15 mouse cellular contexts compared by ENCODE assay signal in the genomic region with DNA sequence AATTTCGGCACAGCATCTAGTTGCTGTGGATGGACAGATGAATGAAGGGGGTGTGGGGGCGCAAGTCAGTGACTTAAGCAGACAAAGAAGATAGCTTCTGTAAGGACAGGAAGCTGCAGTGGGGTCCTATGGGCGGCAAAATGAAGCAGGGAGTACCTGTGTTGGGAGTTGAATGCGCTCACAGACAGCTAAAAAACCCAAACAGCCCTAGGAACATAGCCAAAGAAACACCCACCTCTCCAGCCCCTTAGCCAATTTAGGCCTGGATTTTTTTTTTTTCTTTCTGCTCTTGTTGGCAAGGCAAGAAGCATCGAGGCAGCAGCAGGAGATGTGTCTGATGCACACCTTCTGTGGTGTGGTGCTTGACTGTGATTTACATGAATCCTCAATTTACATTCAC. TPM values are rescaled to one million over a fixed set of nuclear protein-coding genes. Genes with fewer than 3 reads are reported as not detected.
DNase-seq lines count a peak whose midpoint lies in the region; ATAC-seq and TF ChIP-seq lines count a peak whose summit lies in the region.
"Had no signal": no experiment of that assay in that cellular context is flagged by ENCODE, and none has a peak within 500 bp of the region (broad histone marks: within the 10 kb centered on the region; RNA-seq: fewer than 3 reads in every experiment).

No protein-coding gene starts in this region.

- H3K27me3 ChIP-seq in heart, embryonic 13.5 days (replicated peaks): peaks cover 62% of the 10 kb centered on the region
- H3K27me3 ChIP-seq in heart, embryonic 11.5 days (ENCODE audit: control insufficient read depth, insufficient read depth, low read length): peaks cover 45% of the 10 kb centered on the region
- no peaks in the 10 kb centered on the region for H3K27me3 ChIP-seq in forebrain, postnatal 0 days (ENCODE audit: insufficient read depth, low read length)
- no peaks in the 10 kb centered on the region for H3K27me3 ChIP-seq in midbrain, embryonic 14.5 days (ENCODE audit: control insufficient read depth, insufficient read depth, low read length)
- H3K27me3 ChIP-seq: embryonic facial prominence, embryonic 15.5 days; Patski had no signal

- no peak for TF ChIP-seq CTCF in brain, embryonic 14.5 days (IDR thresholded peaks at IDR 0.05; ENCODE audit: borderline replicate concordance, extremely low read depth, insufficient read depth, insufficient read length)
- no peak for TF ChIP-seq CTCF in forebrain, postnatal 0 days (IDR thresholded peaks at IDR 0.05; ENCODE audit: low read depth)

- TF ChIP-seq POLR2A in brain, embryonic 14.5 days (IDR thresholded peaks at IDR 0.05; ENCODE audit: borderline replicate concordance, extremely low read depth, insufficient read depth, insufficient read length, poor library complexity, severe bottlenecking): no peak

- peak; percentile 60 for DNase-seq in brain, embryonic 14.5 days (ENCODE audit: low read depth)
- peak; percentile 63 for DNase-seq in forebrain, postnatal 0 days
- peak; percentile 49 for DNase-seq in midbrain, embryonic 14.5 days
- no peak for DNase-seq in natural killer cell, adult 2 months (ENCODE audit: low spot score in 2 of 2)
- DNase-seq in adrenal gland, postnatal 36 days: no peak
- DNase-seq in lung, postnatal 36 days: no peak
- DNase-seq: adrenal gland, postnatal 14 days; cerebellum, adult 2 months; kidney, adult 8-10 months; lung, postnatal 4 days had no signal

- H3K4me3 ChIP-seq in heart, embryonic 13.5 days: peak overlapping the region; percentile 78
- no peak overlapping the region for H3K4me3 ChIP-seq in heart, embryonic 11.5 days (ENCODE audit: low read depth, low read length)
- peak overlapping the region; percentile 88 for H3K4me3 ChIP-seq in forebrain, postnatal 0 days (ENCODE audit: low read depth, low read length)
- peak overlapping the region; percentile 90 for H3K4me3 ChIP-seq in midbrain, embryonic 14.5 days (replicated peaks; ENCODE audit: low read depth, low read length)

- peaks cover 47% of the 10 kb centered on the region for H3K4me1 ChIP-seq in heart, embryonic 13.5 days
- H3K4me1 ChIP-seq in heart, embryonic 11.5 days (ENCODE audit: control insufficient read depth, insufficient read depth, low read length): peaks cover 16% of the 10 kb centered on the region
- peaks cover 20% of the 10 kb centered on the region for H3K4me1 ChIP-seq in forebrain, postnatal 0 days (ENCODE audit: insufficient read depth)
- peaks cover 31% of the 10 kb centered on the region; the same call in 1 of the 2 replicates for H3K4me1 ChIP-seq in midbrain, embryonic 14.5 days (ENCODE audit: control insufficient read depth, insufficient read depth, low read length)

- no peak overlapping the region for H3K27ac ChIP-seq in heart, embryonic 13.5 days (replicated peaks)
- no peak overlapping the region for H3K27ac ChIP-seq in heart, embryonic 11.5 days (ENCODE audit: low read depth, low read length)
- H3K27ac ChIP-seq in forebrain, postnatal 0 days (ENCODE audit: low read depth, low read length): peak overlapping the region; percentile 96
- H3K27ac ChIP-seq in midbrain, embryonic 14.5 days (replicated peaks; ENCODE audit: low read depth, low read length): peak overlapping the region; percentile 97
- H3K27ac ChIP-seq: embryonic facial prominence, embryonic 15.5 days had no signal

- 50% methylated on average over 5 of the region's 5 CpGs for WGBS in heart, embryonic 13.5 days
- 44% methylated on average over 5 of the region's 5 CpGs for WGBS in heart, embryonic 11.5 days (ENCODE audit: insufficient replicate concordance)
- WGBS in forebrain, postnatal 0 days: 10% methylated on average over 5 of the region's 5 CpGs
- 15% methylated on average over 5 of the region's 5 CpGs for WGBS in midbrain, embryonic 14.5 days

- peak overlapping the region; percentile 98; the same call in 1 of the 2 replicates for H3K4me2 ChIP-seq in heart, embryonic 13.5 days
- H3K4me2 ChIP-seq in heart, embryonic 11.5 days: no peak overlapping the region
- H3K4me2 ChIP-seq in forebrain, postnatal 0 days (ENCODE audit: low read depth): peak overlapping the region; percentile 88
- H3K4me2 ChIP-seq in midbrain, embryonic 14.5 days (ENCODE audit: low read length): peak overlapping the region; percentile 75

- H3K36me3 ChIP-seq in heart, embryonic 13.5 days: peaks cover 22% of the 10 kb centered on the region
- peaks cover 12% of the 10 kb centered on the region for H3K36me3 ChIP-seq in heart, embryonic 11.5 days (ENCODE audit: control insufficient read depth, insufficient read depth, low read length)
- H3K36me3 ChIP-seq in forebrain, postnatal 0 days (ENCODE audit: insufficient read depth): peaks cover 33% of the 10 kb centered on the region
- H3K36me3 ChIP-seq in midbrain, embryonic 14.5 days (ENCODE audit: control insufficient read depth, insufficient read depth, low read length): peaks cover 34% of the 10 kb centered on the region

- no peaks in the 10 kb centered on the region for H3K9me3 ChIP-seq in heart, embryonic 13.5 days
- no peaks in the 10 kb centered on the region for H3K9me3 ChIP-seq in heart, embryonic 11.5 days (replicated peaks; ENCODE audit: control insufficient read depth, low read length)
- no peaks in the 10 kb centered on the region for H3K9me3 ChIP-seq in forebrain, postnatal 0 days (ENCODE audit: low read length)
- no peaks in the 10 kb centered on the region for H3K9me3 ChIP-seq in midbrain, embryonic 14.5 days (ENCODE audit: control insufficient read depth, low read length)
- H3K9me3 ChIP-seq: embryonic facial prominence, embryonic 15.5 days had no signal

- H3K9ac ChIP-seq in heart, embryonic 13.5 days: no peak overlapping the region
- no peak overlapping the region for H3K9ac ChIP-seq in heart, embryonic 11.5 days (ENCODE audit: low read depth, low read length)
- peak overlapping the region; percentile 96 for H3K9ac ChIP-seq in forebrain, postnatal 0 days
- peak overlapping the region; percentile 98; the same call in 1 of the 2 replicates for H3K9ac ChIP-seq in midbrain, embryonic 14.5 days (replicated peaks; ENCODE audit: low read length)
- H3K9ac ChIP-seq: embryonic facial prominence, embryonic 15.5 days had no signal

- ATAC-seq in heart, embryonic 13.5 days (ENCODE audit: extremely low read depth, insufficient number of reproducible peaks, low FRiP score, low TSS enrichment): no peak
- ATAC-seq in heart, embryonic 11.5 days (replicated peaks; ENCODE audit: insufficient number of reproducible peaks, low FRiP score, low TSS enrichment): no peak
- ATAC-seq in forebrain, postnatal 0 days: no peak
- ATAC-seq in midbrain, embryonic 14.5 days (ENCODE audit: low FRiP score, low TSS enrichment): no peak
- ATAC-seq: Patski had no signal

RNA-seq across cellular contexts. Expression of a gene that starts 1.1 kb away (rescaled TPM):
- polyA plus RNA-seq in heart, embryonic 13.5 days (2015; fragmentation: Nextera tagmentation; extraction: Ambion mirVana): 0.12 and 0.18 TPM in 2 replicates
- polyA plus RNA-seq in heart, embryonic 11.5 days (2014; fragmentation: Nextera tagmentation; extraction: Ambion mirVana): 0.21 and 0.39 TPM in 2 replicates
- polyA plus RNA-seq in brain, embryonic 14.5 days (2012; rRNA removed): 35.9 and 51.7 TPM in 2 replicates
- 70.7 and 75.8 TPM in 2 replicates for total RNA-seq in forebrain, postnatal 0 days (2014; rRNA removed)
- polyA plus RNA-seq in forebrain, postnatal 0 days (2015; fragmentation: Nextera tagmentation; extraction: Ambion mirVana): 7.9 and 8.1 TPM in 2 replicates
- 11.8 and 17.4 TPM in 2 replicates for polyA plus RNA-seq in midbrain, embryonic 14.5 days (2014; fragmentation: Nextera tagmentation; extraction: Ambion mirVana)
- 1 to 10 TPM; 9.3 to 9.7 TPM for total RNA-seq in adrenal gland, postnatal 36 days (2021)

RNA-seq across cellular contexts. Expression of a gene that starts 2.2 kb away (rescaled TPM):
- polyA plus RNA-seq in heart, embryonic 13.5 days (2015; fragmentation: Nextera tagmentation; extraction: Ambion mirVana): 1,002 and 1,117 TPM in 2 replicates
- polyA plus RNA-seq in heart, embryonic 11.5 days (2014; fragmentation: Nextera tagmentation; extraction: Ambion mirVana): 1,419 and 1,452 TPM in 2 replicates
- 871 and 1,231 TPM in 2 replicates for polyA plus RNA-seq in brain, embryonic 14.5 days (2012; rRNA removed)
- total RNA-seq in forebrain, postnatal 0 days (2014; rRNA removed): 432 and 445 TPM in 2 replicates
- 656 and 790 TPM in 2 replicates for polyA plus RNA-seq in forebrain, postnatal 0 days (2015; fragmentation: Nextera tagmentation; extraction: Ambion mirVana)
- polyA plus RNA-seq in midbrain, embryonic 14.5 days (2014; fragmentation: Nextera tagmentation; extraction: Ambion mirVana): 1,072 and 1,231 TPM in 2 replicates
- 100 to 1,000 TPM; 213 to 225 TPM for total RNA-seq in adrenal gland, postnatal 36 days (2021)

RNA-seq across cellular contexts. Expression of a gene that starts 9.0 kb away (rescaled TPM):
- 110 and 114 TPM in 2 replicates for polyA plus RNA-seq in heart, embryonic 13.5 days (2015; fragmentation: Nextera tagmentation; extraction: Ambion mirVana)
- 106 and 115 TPM in 2 replicates for polyA plus RNA-seq in heart, embryonic 11.5 days (2014; fragmentation: Nextera tagmentation; extraction: Ambion mirVana)
- 96.5 and 115 TPM in 2 replicates for polyA plus RNA-seq in brain, embryonic 14.5 days (2012; rRNA removed)
- 105 and 201 TPM in 2 replicates for total RNA-seq in forebrain, postnatal 0 days (2014; rRNA removed)
- 83.9 and 98.1 TPM in 2 replicates for polyA plus RNA-seq in forebrain, postnatal 0 days (2015; fragmentation: Nextera tagmentation; extraction: Ambion mirVana)
- polyA plus RNA-seq in midbrain, embryonic 14.5 days (2014; fragmentation: Nextera tagmentation; extraction: Ambion mirVana): 67.7 and 71.7 TPM in 2 replicates
- total RNA-seq in adrenal gland, postnatal 36 days (2021): 100 to 1,000 TPM; 106 to 118 TPM

RNA-seq across cellular contexts. Expression of a gene that starts 13.0 kb away (rescaled TPM):
- 0.10 and 0.21 TPM in 2 replicates for polyA plus RNA-seq in heart, embryonic 13.5 days (2015; fragmentation: Nextera tagmentation; extraction: Ambion mirVana)
- 0.11 and 0.13 TPM in 2 replicates for polyA plus RNA-seq in heart, embryonic 11.5 days (2014; fragmentation: Nextera tagmentation; extraction: Ambion mirVana)
- 0.63 and 0.97 TPM in 2 replicates for polyA plus RNA-seq in brain, embryonic 14.5 days (2012; rRNA removed)
- 0.08 and 0.33 TPM in 2 replicates for total RNA-seq in forebrain, postnatal 0 days (2014; rRNA removed)
- polyA plus RNA-seq in forebrain, postnatal 0 days (2015; fragmentation: Nextera tagmentation; extraction: Ambion mirVana): 0.11 TPM in 2 replicates
- polyA plus RNA-seq in midbrain, embryonic 14.5 days (2014; fragmentation: Nextera tagmentation; extraction: Ambion mirVana): not detected in 2 replicates
- under 1 TPM; 0.26 to 0.76 TPM for total RNA-seq in adrenal gland, postnatal 36 days (2021)
- polyA plus RNA-seq: liver, embryonic 11.5 days had no signal

RNA-seq across cellular contexts. Expression of a gene that starts 14.0 kb away (rescaled TPM):
- polyA plus RNA-seq in heart, embryonic 13.5 days (2015; fragmentation: Nextera tagmentation; extraction: Ambion mirVana): not detected in 2 replicates
- polyA plus RNA-seq in heart, embryonic 11.5 days (2014; fragmentation: Nextera tagmentation; extraction: Ambion mirVana): 0.42 and 0.63 TPM in 2 replicates
- 113 and 151 TPM in 2 replicates for polyA plus RNA-seq in brain, embryonic 14.5 days (2012; rRNA removed)
- total RNA-seq in forebrain, postnatal 0 days (2014; rRNA removed): 220 and 258 TPM in 2 replicates
- 3.5 and 4.6 TPM in 2 replicates for polyA plus RNA-seq in forebrain, postnatal 0 days (2015; fragmentation: Nextera tagmentation; extraction: Ambion mirVana)
- 8.1 and 13.1 TPM in 2 replicates for polyA plus RNA-seq in midbrain, embryonic 14.5 days (2014; fragmentation: Nextera tagmentation; extraction: Ambion mirVana)
- total RNA-seq in adrenal gland, postnatal 36 days (2021): 1 to 10 TPM; 2.2 to 3.4 TPM

Comparison
In these comparisons a context has a peak if more than half of its experiments do, and no peak if none do; other contexts are left out.
1. H3K27ac ChIP-seq: peak in forebrain, postnatal 0 days (single experiment) and midbrain, embryonic 14.5 days (single experiment); none in heart, embryonic 13.5 days (single experiment) and heart, embryonic 11.5 days (single experiment).
2. H3K9ac ChIP-seq: peak in forebrain, postnatal 0 days (single experiment) and midbrain, embryonic 14.5 days (single experiment); none in heart, embryonic 13.5 days (single experiment) and heart, embryonic 11.5 days (single experiment).
3. DNase-seq: peak in brain, embryonic 14.5 days (single experiment), forebrain, postnatal 0 days (single experiment) and midbrain, embryonic 14.5 days (single experiment); none in natural killer cell, adult 2 months (0 of 2), adrenal gland, postnatal 36 days (0 of 2) and lung, postnatal 36 days (single experiment).